Mouse (Mus musculus): Measurements from ENCODE around the gene Sh2d3c. TPM values are rescaled to one million over a fixed set of nuclear protein-coding genes. Genes with fewer than 3 reads are reported as not detected.

The Sh2d3c gene
- polyA plus RNA-seq, 1 experiment from 2014 or later: 29.1 TPM

DNA sequence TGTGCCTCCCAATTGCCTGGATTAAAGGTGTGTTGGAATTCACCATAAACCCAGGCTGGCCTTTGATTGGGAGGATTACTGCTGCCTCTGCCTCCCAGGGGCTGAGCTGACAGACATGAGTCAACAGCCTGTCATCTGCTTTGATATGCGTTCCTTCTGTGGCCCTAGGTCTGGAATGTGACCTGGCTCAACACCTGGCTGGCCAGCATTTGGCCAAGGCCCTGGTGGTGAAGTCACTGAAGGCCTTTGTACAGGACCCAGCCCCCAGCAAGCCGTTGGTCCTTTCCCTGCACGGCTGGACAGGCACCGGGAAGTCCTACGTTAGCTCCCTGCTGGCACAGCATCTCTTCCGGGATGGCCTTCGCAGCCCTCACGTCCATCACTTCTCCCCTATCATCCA, 37.6 kb downstream of the Sh2d3c start:
- H3K4me2 ChIP-seq (replicated peaks): no peak overlapping the region
- no peak overlapping the region for H3K9ac ChIP-seq
- peaks cover 35% of the 10 kb centered on the region for H3K36me3 ChIP-seq
- H3K27me3 ChIP-seq: no peaks in the 10 kb centered on the region
- no peak overlapping the region for H3K27ac ChIP-seq
- H3K9me3 ChIP-seq: no peaks in the 10 kb centered on the region
- WGBS: 74% methylated on average over 8 of the region's 8 CpGs
- no peak overlapping the region for H3K4me3 ChIP-seq
- ATAC-seq (ENCODE audit: insufficient number of reproducible peaks, insufficient read depth, low FRiP score, low TSS enrichment): no peak
- peaks cover 8% of the 10 kb centered on the region; the same call in 1 of the 2 replicates for H3K4me1 ChIP-seq

DNA sequence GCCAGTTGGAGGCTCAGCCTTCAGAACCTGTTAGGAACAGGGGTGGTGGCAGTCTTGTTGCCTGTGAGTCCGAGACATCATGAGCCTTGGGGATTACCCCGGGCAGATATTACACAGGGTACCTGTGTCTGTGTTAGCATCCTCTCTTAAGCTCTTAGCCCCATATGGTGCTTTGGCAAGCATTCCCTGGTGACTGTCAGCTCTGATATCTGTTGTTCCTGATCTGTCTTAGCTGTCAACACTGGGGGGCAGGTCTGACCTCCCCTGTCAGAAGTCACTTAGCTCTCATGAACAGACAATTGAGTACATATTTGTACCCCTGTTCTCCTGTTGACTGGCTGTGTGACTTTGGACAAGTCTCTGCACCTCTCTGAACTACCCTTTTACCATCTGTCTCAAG, 38.1 kb downstream of the Sh2d3c start:
- peaks cover 8% of the 10 kb centered on the region; the same call in 1 of the 2 replicates for H3K4me1 ChIP-seq
- no peak overlapping the region for H3K9ac ChIP-seq
- no peak overlapping the region for H3K4me2 ChIP-seq (replicated peaks)
- no peak overlapping the region for H3K27ac ChIP-seq
- H3K27me3 ChIP-seq: no peaks in the 10 kb centered on the region
- H3K4me3 ChIP-seq: no peak overlapping the region
- no peak for ATAC-seq (ENCODE audit: insufficient number of reproducible peaks, insufficient read depth, low FRiP score, low TSS enrichment)
- 79% methylated on average over 2 of the region's 2 CpGs for WGBS
- peaks cover 35% of the 10 kb centered on the region for H3K36me3 ChIP-seq
- no peaks in the 10 kb centered on the region for H3K9me3 ChIP-seq

DNA sequence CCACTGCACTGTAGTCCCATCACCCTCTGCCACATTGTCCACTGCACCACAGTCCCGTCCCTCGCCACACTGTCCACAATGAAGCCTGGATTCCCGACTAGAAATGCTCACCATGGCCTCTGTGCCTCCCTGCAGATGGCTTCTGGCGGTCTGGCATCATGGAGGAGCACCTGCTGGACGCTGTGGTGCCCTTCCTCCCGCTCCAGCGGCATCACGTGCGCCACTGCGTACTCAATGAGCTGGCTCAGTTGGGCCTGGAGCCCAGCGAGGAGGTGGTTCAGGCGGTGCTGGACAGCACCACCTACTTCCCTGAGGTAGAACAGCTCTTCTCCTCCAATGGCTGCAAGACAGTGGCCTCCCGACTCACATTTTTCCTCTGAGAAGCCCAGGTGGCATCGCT, 40.5 kb downstream of the Sh2d3c start:
- no peak overlapping the region for H3K4me2 ChIP-seq (replicated peaks)

DNA sequence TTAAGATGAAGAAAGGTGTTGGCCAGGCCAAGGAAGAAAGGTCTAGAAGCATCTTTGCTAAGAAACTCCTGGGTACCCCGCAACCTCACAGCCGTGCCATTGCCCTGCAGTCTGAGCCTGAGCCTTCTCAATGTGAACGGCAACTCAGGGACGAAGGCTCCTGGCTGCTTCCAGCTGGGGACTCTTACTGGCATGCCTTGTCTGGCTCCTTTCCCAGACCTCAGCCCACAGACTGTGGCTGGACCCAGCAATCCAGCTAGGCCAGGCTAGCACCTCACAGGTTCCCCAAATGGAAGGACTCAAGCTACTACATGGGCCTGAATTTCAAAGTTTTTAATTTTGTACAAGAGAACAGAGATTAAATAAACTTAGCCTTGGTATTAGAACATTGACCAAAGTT, 41.0 kb downstream of the Sh2d3c start:
- Histone ChIP-seq H3K4me3 (no peak overlapping the region), H3K4me2 (replicated peaks) (no peak overlapping the region), H3K9me3 (no peaks in the 10 kb centered on the region), H3K27me3 (no peaks in the 10 kb centered on the region), H3K36me3 (peaks cover 35% of the 10 kb centered on the region), H3K9ac (no peak overlapping the region), H3K27ac (no peak overlapping the region), H3K4me1 (peaks cover 8% of the 10 kb centered on the region; the same call in 1 of the 2 replicates)
- ATAC-seq (ENCODE audit: insufficient number of reproducible peaks, insufficient read depth, low FRiP score, low TSS enrichment): no peak
- WGBS: 95% methylated on average over 4 of the region's 4 CpGs

More for the DNA sequence above, 40.5 kb downstream of the Sh2d3c start:
- no peak overlapping the region for H3K9ac ChIP-seq
- no peak overlapping the region for H3K4me3 ChIP-seq
- H3K27ac ChIP-seq: no peak overlapping the region
- H3K4me1 ChIP-seq: peaks cover 8% of the 10 kb centered on the region; the same call in 1 of the 2 replicates
- H3K9me3 ChIP-seq: no peaks in the 10 kb centered on the region
- ATAC-seq (ENCODE audit: insufficient number of reproducible peaks, insufficient read depth, low FRiP score, low TSS enrichment): no peak
- H3K27me3 ChIP-seq: no peaks in the 10 kb centered on the region
- 87% methylated on average over 14 of the region's 14 CpGs for WGBS
- peaks cover 35% of the 10 kb centered on the region for H3K36me3 ChIP-seq

GRCm38 (mm10) chr2:32763353-32763752, 42.5 kb downstream of the Sh2d3c start:
- WGBS: 78% methylated on average over 3 of the region's 3 CpGs
- no peak overlapping the region for H3K27ac ChIP-seq
- no peak for ATAC-seq (ENCODE audit: insufficient number of reproducible peaks, insufficient read depth, low FRiP score, low TSS enrichment)
- H3K36me3 ChIP-seq: peaks cover 35% of the 10 kb centered on the region
- H3K4me1 ChIP-seq: peaks cover 5% of the 10 kb centered on the region; the same call in 1 of the 2 replicates
- no peaks in the 10 kb centered on the region for H3K9me3 ChIP-seq
- H3K4me3 ChIP-seq: no peak overlapping the region
- no peak overlapping the region for H3K4me2 ChIP-seq (replicated peaks)
- no peak overlapping the region for H3K9ac ChIP-seq
- H3K27me3 ChIP-seq: no peaks in the 10 kb centered on the region

- Histone ChIP-seq H3K4me1 (peaks cover 9% of the 10 kb centered on the region; the same call in 1 of the 2 replicates), H3K9ac (no peak overlapping the region), H3K27ac (no peak overlapping the region), H3K9me3 (no peaks in the 10 kb centered on the region), H3K27me3 (no peaks in the 10 kb centered on the region), H3K4me2 (replicated peaks) (no peak overlapping the region), H3K36me3 (peaks cover 12% of the 10 kb centered on the region), H3K4me3 (no peak overlapping the region)
- no peak for ATAC-seq (ENCODE audit: insufficient number of reproducible peaks, insufficient read depth, low FRiP score, low TSS enrichment)
- WGBS: 79% methylated on average over 12 of the region's 12 CpGs
Measured at GRCm38 (mm10) chr2:32767241-32767640, 46.4 kb downstream of the Sh2d3c start.

DNA sequence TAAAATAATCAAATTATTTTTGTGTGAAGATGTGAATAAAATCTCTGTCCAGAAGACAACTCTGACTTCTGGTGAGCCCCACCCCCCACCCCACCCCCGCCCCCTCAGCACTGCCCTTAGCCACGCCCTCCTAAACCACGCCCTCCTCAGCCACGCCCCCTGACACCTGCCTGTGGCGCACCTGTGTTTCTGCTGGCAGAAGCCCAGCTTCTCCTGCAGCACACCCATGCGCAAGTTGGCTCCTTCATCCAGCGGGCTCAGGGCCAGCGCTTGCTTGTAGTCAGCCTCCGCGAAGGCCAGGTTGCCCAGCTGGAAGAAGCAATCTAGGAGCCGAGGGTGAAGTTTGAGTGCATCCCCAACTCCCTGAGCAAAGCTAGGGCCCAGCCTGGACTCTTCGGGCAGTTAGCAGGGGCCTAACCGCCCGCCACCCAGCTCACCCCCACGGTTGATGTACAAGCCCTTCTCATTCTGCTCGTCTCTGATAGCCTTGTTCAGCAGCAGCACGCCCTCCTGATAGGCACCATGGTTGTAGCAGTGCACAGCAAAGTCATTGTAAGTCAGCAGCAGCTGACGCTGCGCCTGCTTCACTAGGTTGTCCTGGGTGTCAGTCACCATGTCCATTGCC, 47.9 kb downstream of the Sh2d3c start:
- Histone ChIP-seq H3K4me1 (peaks cover 9% of the 10 kb centered on the region; the same call in 1 of the 2 replicates), H3K9ac (no peak overlapping the region), H3K4me3 (no peak overlapping the region), H3K4me2 (replicated peaks) (no peak overlapping the region), H3K9me3 (no peaks in the 10 kb centered on the region), H3K27me3 (no peaks in the 10 kb centered on the region), H3K36me3 (no peaks in the 10 kb centered on the region), H3K27ac (no peak overlapping the region)
- no peak for ATAC-seq (ENCODE audit: insufficient number of reproducible peaks, insufficient read depth, low FRiP score, low TSS enrichment)
- 61% methylated on average over 16 of the region's 19 CpGs for WGBS

- H3K9ac ChIP-seq: no peak overlapping the region
- no peaks in the 10 kb centered on the region for H3K9me3 ChIP-seq
- 75% methylated on average over 5 of the region's 5 CpGs for WGBS
- no peak overlapping the region for H3K4me3 ChIP-seq
- ATAC-seq (ENCODE audit: insufficient number of reproducible peaks, insufficient read depth, low FRiP score, low TSS enrichment): no peak
- no peak overlapping the region for H3K4me2 ChIP-seq (replicated peaks)
- peaks cover 9% of the 10 kb centered on the region; the same call in 1 of the 2 replicates for H3K4me1 ChIP-seq
- no peaks in the 10 kb centered on the region for H3K36me3 ChIP-seq
- H3K27ac ChIP-seq: no peak overlapping the region
- H3K27me3 ChIP-seq: no peaks in the 10 kb centered on the region
Measured at GRCm38 (mm10) chr2:32769327-32770085, 48.7 kb downstream of the Sh2d3c start.

DNA sequence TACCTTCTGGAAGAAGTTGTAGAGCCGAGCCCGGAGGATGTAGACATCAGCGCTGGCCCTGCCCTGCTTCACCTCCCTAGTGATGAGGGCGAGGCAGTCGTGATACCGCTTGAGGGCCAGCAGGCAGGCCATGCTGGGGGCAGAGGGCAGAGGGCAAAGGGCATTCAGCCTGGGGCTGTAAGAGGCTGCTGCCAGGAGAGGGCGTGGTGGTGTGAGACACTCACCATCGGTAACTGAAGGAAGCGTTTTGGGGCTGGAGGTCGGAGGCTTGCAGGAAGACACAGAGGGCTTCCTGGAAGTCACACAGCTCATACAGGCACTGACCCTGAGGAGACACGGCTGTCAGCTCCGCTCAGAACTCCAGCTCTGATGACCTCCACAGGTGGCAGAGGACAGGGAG, 51.0 kb downstream of the Sh2d3c start:
- Histone ChIP-seq H3K4me3 (no peak overlapping the region), H3K27ac (no peak overlapping the region), H3K4me1 (peaks cover 20% of the 10 kb centered on the region), H3K4me2 (replicated peaks) (no peak overlapping the region), H3K36me3 (no peaks in the 10 kb centered on the region), H3K27me3 (0 out of 2 replicates have a peak, but pooled peaks cover 2% of the 10 kb centered on the region), H3K9me3 (no peaks in the 10 kb centered on the region), H3K9ac (no peak overlapping the region)
- no peak for ATAC-seq (ENCODE audit: insufficient number of reproducible peaks, insufficient read depth, low FRiP score, low TSS enrichment)
- 14% methylated on average over 12 of the region's 12 CpGs for WGBS

- no peak overlapping the region for H3K4me2 ChIP-seq (replicated peaks)
- H3K27me3 ChIP-seq: 0 out of 2 replicates have a peak, but pooled peaks cover 4% of the 10 kb centered on the region
- H3K4me3 ChIP-seq: no peak overlapping the region
- 80% methylated on average over 8 of the region's 8 CpGs for WGBS
- H3K9ac ChIP-seq: no peak overlapping the region
- ATAC-seq (ENCODE audit: insufficient number of reproducible peaks, insufficient read depth, low FRiP score, low TSS enrichment): no peak
- H3K9me3 ChIP-seq: no peaks in the 10 kb centered on the region
- H3K27ac ChIP-seq: no peak overlapping the region
- H3K4me1 ChIP-seq: peaks cover 20% of the 10 kb centered on the region
- no peaks in the 10 kb centered on the region for H3K36me3 ChIP-seq
Measured at GRCm38 (mm10) chr2:32772626-32773279, 51.9 kb downstream of the Sh2d3c start.

DNA sequence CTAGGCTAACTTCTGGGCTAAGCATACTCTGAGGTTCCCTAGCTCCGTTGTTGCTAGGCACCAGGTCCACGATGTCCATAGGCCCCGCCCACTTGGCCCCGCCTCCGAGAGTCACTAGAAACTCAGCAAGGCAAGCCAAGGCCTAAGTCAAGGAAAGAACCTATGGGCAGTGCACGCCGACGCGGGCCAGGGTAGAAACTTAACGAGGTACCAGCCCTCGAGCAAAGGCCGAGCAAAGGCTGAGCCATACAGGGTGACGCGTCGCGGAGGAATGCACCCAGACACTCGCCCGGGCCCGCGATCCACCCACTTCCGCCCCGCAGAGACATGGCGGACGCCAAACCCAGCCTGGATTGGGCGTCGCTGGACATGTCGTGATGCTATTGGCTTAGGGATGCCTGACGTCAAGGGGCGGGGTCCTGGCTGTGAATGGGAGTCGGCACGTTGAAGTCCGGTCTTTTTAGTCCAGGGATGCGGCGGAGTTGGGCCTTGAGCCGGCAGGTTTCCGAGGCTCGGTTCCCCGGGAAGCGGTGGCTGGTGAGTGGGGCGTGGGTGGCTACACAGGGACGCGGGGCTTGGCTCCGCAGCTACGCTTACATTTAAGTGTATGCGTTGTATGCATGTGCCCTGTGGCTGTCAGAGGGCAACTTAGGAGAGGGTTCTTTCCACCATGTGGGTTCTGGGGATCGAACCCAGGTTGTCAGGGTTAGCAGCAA, 54.7 kb downstream of the Sh2d3c start, which contains the start of the genes Ttc16 and Ptrh1:
Ttc16 (minus strand) TSS at position 275 of the 716 bp plus-strand sequence.
Ptrh1 (plus strand) TSS at position 428 of the 716 bp plus-strand sequence.
- ATAC-seq (ENCODE audit: insufficient number of reproducible peaks, insufficient read depth, low FRiP score, low TSS enrichment): peak; percentile 89
- Histone ChIP-seq H3K9ac (peak within 1 kb of the TSS; percentile 44), H3K27ac (no peak within 1 kb of the TSS), H3K27me3 (0 out of 2 replicates have a peak, but pooled peaks cover 4% of the 10 kb centered on the region), H3K9me3 (no peaks in the 10 kb centered on the region), H3K4me3 (peak within 1 kb of the TSS; percentile 53), H3K4me2 (replicated peaks) (peak within 1 kb of the TSS; percentile 73), H3K36me3 (no peaks in the 10 kb centered on the region), H3K4me1 (peaks cover 15% of the 10 kb centered on the region)
- WGBS: under 1% methylated on average over 46 of the region's 46 CpGs

All from embryonic facial prominence, embryonic 12.5 days (tissue).